Comparison of ENCODE assay signal across 23 mouse cellular contexts in genomic region chr6:16883537-16884307, GRCm38 (mm10). TPM values are rescaled to one million over a fixed set of nuclear protein-coding genes. Genes with fewer than 3 reads are reported as not detected.
A peak's percentile ranks its signal among the peaks of the same experiment; 100 is the strongest.
DNase-seq lines count a peak whose midpoint lies in the region; ATAC-seq and TF ChIP-seq lines count a peak whose summit lies in the region.
"Had no signal": no experiment of that assay in that cellular context is flagged by ENCODE, and none has a peak within 500 bp of the region (broad histone marks: within the 10 kb centered on the region; RNA-seq: fewer than 3 reads in every experiment).

No protein-coding gene starts in this region.

- no peak for TF ChIP-seq EP300 in liver, postnatal 0 days (IDR thresholded peaks at IDR 0.05; ENCODE audit: low read depth)

- no peaks in the 10 kb centered on the region for H3K36me3 ChIP-seq in liver, postnatal 0 days (replicated peaks; ENCODE audit: insufficient read depth, low read length)
- H3K36me3 ChIP-seq in liver, embryonic 11.5 days (ENCODE audit: control insufficient read depth, insufficient read depth, low read length): no peaks in the 10 kb centered on the region
- no peaks in the 10 kb centered on the region for H3K36me3 ChIP-seq in forebrain, embryonic 12.5 days (replicated peaks)
- H3K36me3 ChIP-seq: embryonic facial prominence, embryonic 13.5 days; heart, embryonic 15.5 days; hindbrain, embryonic 13.5 days had no signal

- no peak overlapping the region for H3K4me3 ChIP-seq in liver, postnatal 0 days (ENCODE audit: low read depth, low read length)
- H3K4me3 ChIP-seq in liver, embryonic 11.5 days (ENCODE audit: low read depth, low read length): no peak overlapping the region
- H3K4me3 ChIP-seq in forebrain, embryonic 12.5 days (replicated peaks): no peak overlapping the region
- H3K4me3 ChIP-seq: embryonic facial prominence, embryonic 13.5 days; forebrain, embryonic 13.5 days; gastrocnemius, adult 2 months; heart, embryonic 15.5 days; hindbrain, embryonic 13.5 days had no signal

- WGBS in liver, postnatal 0 days (ENCODE audit: insufficient replicate concordance): 46% methylated on average over 5 of the region's 5 CpGs
- WGBS in liver, embryonic 11.5 days: 50% methylated on average over 5 of the region's 5 CpGs
- WGBS in forebrain, embryonic 12.5 days: 81% methylated on average over 5 of the region's 5 CpGs

- TF ChIP-seq CTCF in liver, postnatal 0 days (IDR thresholded peaks at IDR 0.05; ENCODE audit: low read depth): no peak

- DNase-seq in liver, postnatal 0 days: no peak
- DNase-seq in liver, embryonic 11.5 days (ENCODE audit: low spot score): no peak
- peak; percentile 32 for DNase-seq in 416B (ENCODE audit: low read depth)
- DNase-seq in layer of hippocampus, adult 9-10 months (ENCODE audit: low spot score): no peak
- DNase-seq: adrenal gland, adult 2 months; adrenal gland, postnatal 25 days; cerebellum, adult 11 months; cerebellum, adult 9-10 months; cerebellum, postnatal 25 days; forebrain, postnatal 0 days; gastrocnemius, adult 2 months; gastrocnemius, postnatal 25 days; heart, adult 11 months; heart, postnatal 14 days had no signal

- no peak overlapping the region for H3K9ac ChIP-seq in liver, postnatal 0 days (replicated peaks)
- H3K9ac ChIP-seq in liver, embryonic 11.5 days (ENCODE audit: low read depth, low read length): no peak overlapping the region
- H3K9ac ChIP-seq in forebrain, embryonic 12.5 days: no peak overlapping the region
- H3K9ac ChIP-seq: embryonic facial prominence, embryonic 13.5 days; forebrain, embryonic 13.5 days; forebrain, postnatal 0 days; heart, embryonic 15.5 days; hindbrain, embryonic 13.5 days had no signal

- 0 out of 2 replicates have a peak overlapping the region, but pooled peaks have one; percentile 11 for H3K4me2 ChIP-seq in liver, postnatal 0 days (ENCODE audit: low read depth, low read length)
- H3K4me2 ChIP-seq in liver, embryonic 11.5 days: no peak overlapping the region
- H3K4me2 ChIP-seq in forebrain, embryonic 12.5 days: no peak overlapping the region
- H3K4me2 ChIP-seq: embryonic facial prominence, embryonic 13.5 days; forebrain, embryonic 13.5 days; heart, embryonic 11.5 days; heart, embryonic 15.5 days; hindbrain, embryonic 13.5 days had no signal

- no peak; the same call in 1 of the 2 replicates for ATAC-seq in liver, postnatal 0 days
- ATAC-seq in liver, embryonic 11.5 days (replicated peaks; ENCODE audit: low FRiP score): no peak
- ATAC-seq in common myeloid progenitor, adult 5-6 weeks (replicated peaks; ENCODE audit: low read depth, poor library complexity, severe bottlenecking): peak; percentile 71
- ATAC-seq in megakaryocyte, adult 5-6 weeks (ENCODE audit: poor library complexity, severe bottlenecking): peak; percentile 90
- no peak for ATAC-seq in forebrain, embryonic 12.5 days (ENCODE audit: low FRiP score)
- ATAC-seq: forebrain, embryonic 13.5 days; forebrain, postnatal 0 days; hindbrain, postnatal 0 days had no signal

- H3K27me3 ChIP-seq in liver, postnatal 0 days (ENCODE audit: insufficient read depth, low read length): no peaks in the 10 kb centered on the region
- no peaks in the 10 kb centered on the region for H3K27me3 ChIP-seq in liver, embryonic 11.5 days (replicated peaks; ENCODE audit: control insufficient read depth, insufficient read depth, low read length)
- H3K27me3 ChIP-seq in forebrain, embryonic 12.5 days: no peaks in the 10 kb centered on the region
- H3K27me3 ChIP-seq: embryonic facial prominence, embryonic 13.5 days; forebrain, embryonic 13.5 days; heart, embryonic 15.5 days; hindbrain, embryonic 13.5 days had no signal

- H3K27ac ChIP-seq in liver, postnatal 0 days (ENCODE audit: low read depth): 0 out of 2 replicates have a peak overlapping the region, but pooled peaks have one; percentile 9
- no peak overlapping the region for H3K27ac ChIP-seq in liver, embryonic 11.5 days (ENCODE audit: low read depth, low read length)
- H3K27ac ChIP-seq in forebrain, embryonic 12.5 days: no peak overlapping the region
- H3K27ac ChIP-seq: embryonic facial prominence, embryonic 13.5 days; forebrain, embryonic 13.5 days; gastrocnemius, adult 2 months; heart, embryonic 15.5 days; hindbrain, embryonic 13.5 days; hindbrain, postnatal 0 days had no signal

- H3K9me3 ChIP-seq in liver, postnatal 0 days (ENCODE audit: low read length): no peaks in the 10 kb centered on the region
- no peaks in the 10 kb centered on the region for H3K9me3 ChIP-seq in liver, embryonic 11.5 days (ENCODE audit: control insufficient read depth, low read length)
- no peaks in the 10 kb centered on the region for H3K9me3 ChIP-seq in forebrain, embryonic 12.5 days
- H3K9me3 ChIP-seq: heart, embryonic 15.5 days; hindbrain, embryonic 13.5 days had no signal

- H3K4me1 ChIP-seq in liver, postnatal 0 days (ENCODE audit: insufficient read depth): no peaks in the 10 kb centered on the region
- no peaks in the 10 kb centered on the region for H3K4me1 ChIP-seq in liver, embryonic 11.5 days (replicated peaks; ENCODE audit: control insufficient read depth, insufficient read depth, low read length)
- no peaks in the 10 kb centered on the region for H3K4me1 ChIP-seq in forebrain, embryonic 12.5 days
- H3K4me1 ChIP-seq: embryonic facial prominence, embryonic 13.5 days; forebrain, embryonic 13.5 days; heart, embryonic 15.5 days; hindbrain, embryonic 13.5 days had no signal

RNA-seq across cellular contexts. Expression of gene Tfec, which starts 14.5 kb away (rescaled TPM):
- 4.3 and 4.8 TPM in 2 replicates for polyA plus RNA-seq in liver, postnatal 0 days (2015; fragmentation: Nextera tagmentation; extraction: Ambion mirVana)
- 4.4 and 5.3 TPM in 2 replicates for polyA plus RNA-seq in liver, embryonic 11.5 days (2014; fragmentation: Nextera tagmentation; extraction: Ambion mirVana)
- 10.1 and 22.9 TPM in 2 replicates for total RNA-seq in common myeloid progenitor, adult 5-6 weeks (2017)
- 66.1 and 70.5 TPM in 2 replicates for total RNA-seq in megakaryocyte, adult 5-6 weeks (2015)
- total RNA-seq in megakaryocyte, adult 5-6 weeks (2017): 53.9 and 68.7 TPM in 2 replicates
- polyA plus RNA-seq in forebrain, embryonic 12.5 days (2016; fragmentation: Nextera tagmentation; extraction: Ambion mirVana): 0.36 and 0.49 TPM in 2 replicates
- total RNA-seq: gastrocnemius, adult 2 months had no signal
- polyA plus RNA-seq: adrenal gland, adult 2 months; hindbrain, postnatal 0 days had no signal

Comparison
In these comparisons a context has a peak if more than half of its experiments do, and no peak if none do; other contexts are left out.
1. ATAC-seq: peak in common myeloid progenitor, adult 5-6 weeks (single experiment) and megakaryocyte, adult 5-6 weeks (single experiment); none in liver, postnatal 0 days (single experiment), liver, embryonic 11.5 days (single experiment) and forebrain, embryonic 12.5 days (single experiment).